Mouse (Mus musculus) heart, embryonic 13.5 days (tissue): ENCODE measurements around the gene Spef1. TPM values are rescaled to one million over a fixed set of nuclear protein-coding genes. Genes with fewer than 3 reads are reported as not detected.

Experiments
- ATAC-seq: fragments of 200-750 bp; cut with Nextera tagmentation; 2 replicates; pipeline ENCODE4 v1.8.0; 2017; ENCODE audit warnings: moderate TSS enrichment; ENCODE audit not compliant: insufficient number of reproducible peaks, low FRiP score, low TSS enrichment; ENCODE audit errors: extremely low read depth
- H3K27ac ChIP-seq: fragments of 300-500 bp; sonication (generic); replicated peaks from 2 replicates; pipeline ENCODE4 v1.5.1; 2015; ENCODE audit warnings: moderate library complexity, mild to moderate bottlenecking, inconsistent platforms
- H3K27me3 ChIP-seq: fragments of 300-500 bp; sonication (generic); replicated peaks from 2 replicates; pipeline ENCODE4 v1.6.1; 2015; ENCODE audit warnings: mild to moderate bottlenecking, inconsistent platforms
- H3K36me3 ChIP-seq: fragments of 300-500 bp; sonication (generic); 2 replicates; pipeline ENCODE4 v1.6.1; 2015; ENCODE audit warnings: mild to moderate bottlenecking, inconsistent platforms
- H3K4me1 ChIP-seq: fragments of 300-500 bp; sonication (generic); 2 replicates; pipeline ENCODE4 v1.6.1; 2015; ENCODE audit warnings: inconsistent platforms
- H3K4me2 ChIP-seq: fragments of 300-500 bp; sonication (generic); 2 replicates; pipeline ENCODE4 v1.6.1; 2015; ENCODE audit warnings: inconsistent platforms, mild to moderate bottlenecking, moderate library complexity
- H3K4me3 ChIP-seq: fragments of 300-500 bp; sonication (generic); 2 replicates; pipeline ENCODE4 v1.5.1; 2015; ENCODE audit warnings: moderate library complexity, mild to moderate bottlenecking, inconsistent platforms
- H3K9ac ChIP-seq: fragments of 300-500 bp; sonication (generic); 2 replicates; pipeline ENCODE4 v1.6.1; 2015; ENCODE audit warnings: inconsistent platforms, mild to moderate bottlenecking, moderate library complexity
- H3K9me3 ChIP-seq: fragments of 300-500 bp; sonication (generic); 2 replicates; pipeline ENCODE4 v1.6.1; 2016; ENCODE audit warnings: inconsistent platforms
- WGBS: fragments of 180-500 bp; shearing (Covaris S2); methylation state at CpG from one replicate; pipeline ENCODE4 v1.1.7; 2015; ENCODE audit warnings: mixed read lengths; 5-methylcytosine and 5-hydroxymethylcytosine counted together
- polyA plus RNA-seq: library from polyadenylated mRNA; unstranded; fragments of >200 nt; fragmentation: Nextera tagmentation; extraction: Ambion mirVana; gene quantifications from 2 replicates; pipeline ENCODE4 v1.2.1, GENCODE M21; 2015

Gene Spef1
- polyA plus RNA-seq, 1 experiment from 2014 or later = 1.3 TPM

DNA sequence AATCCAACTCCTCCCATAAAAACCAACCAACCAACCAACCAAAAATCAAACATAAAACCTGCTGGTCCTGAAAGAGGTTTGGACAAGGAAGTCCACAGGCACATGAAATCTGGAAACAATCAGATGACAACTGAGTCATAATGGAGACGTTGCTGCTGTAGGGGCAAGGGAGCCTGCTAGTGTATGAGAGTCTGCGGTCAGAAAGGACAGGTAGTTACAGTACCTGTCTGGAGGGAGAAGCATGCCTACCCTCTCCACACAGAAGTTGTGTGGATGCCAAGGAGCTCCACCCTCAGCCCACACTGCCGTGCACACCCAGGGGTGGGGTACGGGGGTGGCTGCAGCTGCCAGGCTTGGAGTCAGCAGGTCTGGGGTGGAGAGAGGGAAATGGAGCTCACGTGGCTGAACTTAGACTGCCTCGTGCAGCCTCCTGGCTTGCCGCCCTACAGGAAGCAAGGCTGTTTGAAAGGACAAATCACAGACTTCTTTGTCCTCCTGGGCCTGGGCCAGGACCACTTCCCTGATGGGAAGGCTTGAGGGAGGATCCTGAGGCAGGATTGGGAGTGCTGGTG lies 17.4 kb upstream of the Spef1 start:
- Histone ChIP-seq H3K9ac (no peak overlapping the region), H3K27me3 (no peaks in the 10 kb centered on the region), H3K9me3 (no peaks in the 10 kb centered on the region), H3K36me3 (peaks cover 7% of the 10 kb centered on the region), H3K4me3 (no peak overlapping the region), H3K4me1 (peaks cover 23% of the 10 kb centered on the region), H3K4me2 (peak overlapping the region; percentile 41), H3K27ac (peak overlapping the region; percentile 78)
- WGBS = 39% methylated on average over 7 of the region's 7 CpGs
- ATAC-seq = peak; percentile 59

- Histone ChIP-seq H3K4me3 (no peak overlapping the region), H3K4me2 (no peak overlapping the region)
- ATAC-seq = no peak
These were observed 16.8 kb upstream of the Spef1 start for GRCm38 (mm10) chr2:131203816-131204409.

GRCm38 (mm10) chr2:131201262-131201661 lies 14.2 kb upstream of the Spef1 start:
- WGBS = 89% methylated on average over 3 of the region's 3 CpGs
- peaks cover 34% of the 10 kb centered on the region for H3K36me3 ChIP-seq
- no peaks in the 10 kb centered on the region for H3K27me3 ChIP-seq
- no peak overlapping the region for H3K9ac ChIP-seq
- no peak overlapping the region for H3K4me3 ChIP-seq
- no peak for ATAC-seq
- no peak overlapping the region for H3K4me2 ChIP-seq
- peaks cover 17% of the 10 kb centered on the region for H3K4me1 ChIP-seq
- no peaks in the 10 kb centered on the region for H3K9me3 ChIP-seq
- no peak overlapping the region for H3K27ac ChIP-seq

More at GRCm38 (mm10) chr2:131203816-131204409, 16.8 kb upstream of the Spef1 start:
- Histone ChIP-seq H3K36me3 (peaks cover 11% of the 10 kb centered on the region), H3K9ac (no peak overlapping the region), H3K27me3 (no peaks in the 10 kb centered on the region), H3K27ac (peak overlapping the region; percentile 78; the same call in 1 of the 2 replicates), H3K9me3 (no peaks in the 10 kb centered on the region), H3K4me1 (peaks cover 17% of the 10 kb centered on the region)
- 78% methylated on average over 6 of the region's 6 CpGs for WGBS

DNA sequence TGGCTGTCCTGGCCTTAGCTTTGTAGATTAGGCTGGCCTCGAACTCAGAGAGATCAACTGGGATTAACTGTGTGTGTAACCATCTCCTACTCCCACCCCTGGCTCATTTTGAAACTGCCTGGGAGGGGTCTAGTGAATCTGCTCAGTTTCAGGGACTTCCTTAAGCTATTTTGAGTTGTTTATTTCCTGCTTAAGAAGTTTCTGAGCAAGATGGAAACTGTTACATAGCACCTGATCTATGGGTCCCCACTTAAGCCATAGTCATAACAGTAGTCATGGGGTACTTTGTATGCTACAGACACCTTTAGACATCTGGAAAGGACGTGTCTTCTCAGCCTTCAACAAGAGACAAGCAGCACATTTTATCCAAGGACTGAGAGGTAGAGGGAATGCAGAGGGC lies 13.6 kb upstream of the Spef1 start:
- H3K36me3 ChIP-seq = peaks cover 38% of the 10 kb centered on the region
- no peaks in the 10 kb centered on the region for H3K9me3 ChIP-seq
- WGBS = 75% methylated on average over 2 of the region's 2 CpGs
- H3K9ac ChIP-seq = no peak overlapping the region
- H3K27me3 ChIP-seq = no peaks in the 10 kb centered on the region
- no peak overlapping the region for H3K4me2 ChIP-seq
- H3K4me1 ChIP-seq = peaks cover 14% of the 10 kb centered on the region
- H3K4me3 ChIP-seq = no peak overlapping the region
- ATAC-seq = no peak
- no peak overlapping the region for H3K27ac ChIP-seq

GRCm38 (mm10) chr2:131196606-131197316 lies 9.7 kb upstream of the Spef1 start:
- Histone ChIP-seq H3K9ac (no peak overlapping the region), H3K36me3 (peaks cover 76% of the 10 kb centered on the region), H3K4me2 (no peak overlapping the region), H3K27me3 (no peaks in the 10 kb centered on the region; the same call in 1 of the 2 replicates), H3K4me1 (no peaks in the 10 kb centered on the region), H3K4me3 (no peak overlapping the region), H3K27ac (no peak overlapping the region), H3K9me3 (no peaks in the 10 kb centered on the region)
- ATAC-seq = no peak
- 88% methylated on average over 16 of the region's 16 CpGs for WGBS

- no peaks in the 10 kb centered on the region for H3K9me3 ChIP-seq
- H3K4me2 ChIP-seq = no peak overlapping the region
- H3K4me1 ChIP-seq = peaks cover 43% of the 10 kb centered on the region
- no peak overlapping the region for H3K9ac ChIP-seq
- 71% methylated on average over 7 of the region's 7 CpGs for WGBS
- no peak overlapping the region for H3K4me3 ChIP-seq
- H3K27me3 ChIP-seq = no peaks in the 10 kb centered on the region; the same call in 1 of the 2 replicates
- peaks cover 67% of the 10 kb centered on the region for H3K36me3 ChIP-seq
- H3K27ac ChIP-seq = no peak overlapping the region
- ATAC-seq = no peak
These were observed 3.9 kb upstream of the Spef1 start for GRCm38 (mm10) chr2:131191005-131191390.

- no peak for ATAC-seq
- Histone ChIP-seq H3K27me3 (no peaks in the 10 kb centered on the region; the same call in 1 of the 2 replicates), H3K9ac (no peak overlapping the region), H3K4me2 (peak overlapping the region; percentile 29), H3K27ac (no peak overlapping the region), H3K9me3 (no peaks in the 10 kb centered on the region), H3K4me3 (no peak overlapping the region), H3K36me3 (peaks cover 63% of the 10 kb centered on the region), H3K4me1 (peaks cover 49% of the 10 kb centered on the region)
- 56% methylated on average over 10 of the region's 10 CpGs for WGBS
These were observed 3.4 kb upstream of the Spef1 start for GRCm38 (mm10) chr2:131190344-131191004.

GRCm38 (mm10) chr2:131189521-131190309 lies 2.6 kb upstream of the Spef1 start:
- WGBS = 50% methylated on average over 5 of the region's 5 CpGs
- no peak overlapping the region for H3K4me3 ChIP-seq
- no peak for ATAC-seq
- H3K27me3 ChIP-seq = peaks cover 4% of the 10 kb centered on the region; the same call in 1 of the 2 replicates
- peaks cover 56% of the 10 kb centered on the region for H3K36me3 ChIP-seq
- H3K4me2 ChIP-seq = peak overlapping the region; percentile 29
- no peak overlapping the region for H3K9ac ChIP-seq
- H3K9me3 ChIP-seq = no peaks in the 10 kb centered on the region
- H3K4me1 ChIP-seq = peaks cover 50% of the 10 kb centered on the region
- 0 out of 2 replicates have a peak overlapping the region, but pooled peaks have one; percentile 7 for H3K27ac ChIP-seq

GRCm38 (mm10) chr2:131188311-131188710 lies 1.2 kb upstream of the Spef1 start:
- H3K9me3 ChIP-seq = no peaks in the 10 kb centered on the region
- H3K9ac ChIP-seq = peak overlapping the region; percentile 92; the same call in 1 of the 2 replicates
- peaks cover 4% of the 10 kb centered on the region; the same call in 1 of the 2 replicates for H3K27me3 ChIP-seq
- no peak overlapping the region; the same call in 1 of the 2 replicates for H3K4me3 ChIP-seq
- WGBS = 86% methylated on average over 5 of the region's 5 CpGs
- ATAC-seq = no peak
- H3K36me3 ChIP-seq = peaks cover 42% of the 10 kb centered on the region
- H3K27ac ChIP-seq = no peak overlapping the region
- H3K4me1 ChIP-seq = peaks cover 50% of the 10 kb centered on the region
- H3K4me2 ChIP-seq = peak overlapping the region; percentile 95; the same call in 1 of the 2 replicates

DNA sequence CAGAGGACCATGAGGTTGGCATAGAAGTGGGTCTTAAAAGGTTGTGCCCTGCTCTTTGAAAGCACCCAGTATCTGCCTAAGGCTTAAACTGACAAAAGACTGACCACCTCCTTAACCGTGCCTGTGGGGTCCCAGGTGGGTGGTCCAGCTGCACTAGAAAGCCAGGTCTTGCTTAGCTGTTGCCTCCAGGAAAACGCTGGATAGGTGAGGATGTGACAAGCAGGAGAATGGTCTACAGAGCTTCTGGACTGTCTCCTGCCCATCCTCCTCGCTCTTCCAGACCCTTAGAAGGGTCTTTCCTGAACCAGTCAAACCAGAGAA lies 480 bp upstream of the Spef1 start:
- Histone ChIP-seq H3K4me2 (peak overlapping the region; percentile 95), H3K27ac (peak overlapping the region; percentile 95; the same call in 1 of the 2 replicates), H3K36me3 (peaks cover 34% of the 10 kb centered on the region), H3K27me3 (peaks cover 4% of the 10 kb centered on the region; the same call in 1 of the 2 replicates), H3K9me3 (no peaks in the 10 kb centered on the region), H3K9ac (peak overlapping the region; percentile 92), H3K4me1 (peaks cover 50% of the 10 kb centered on the region), H3K4me3 (peak overlapping the region; percentile 73)
- no peak for ATAC-seq
- 31% methylated on average over 3 of the region's 3 CpGs for WGBS
